Mouse (Mus musculus) CH12.LX (cell line): ENCODE measurements around the gene Klrk1. TPM values are rescaled to one million over a fixed set of nuclear protein-coding genes. Genes with fewer than 3 reads are reported as not detected.

Experiments
- DNase-seq: peaks from one replicate; pipeline ENCODE4 v3.0.0-alpha.2; 2013; ENCODE audit errors: extremely low read depth
- H3K27ac ChIP-seq: 2 replicates; pipeline ENCODE4 v1.5.1; 2012; ENCODE audit warnings: low read depth, mild to moderate bottlenecking, control low read depth, moderate library complexity; ENCODE audit not compliant: insufficient read depth
- H3K27me3 ChIP-seq: replicated peaks from 2 replicates; pipeline ENCODE3; 2012; ENCODE audit warnings: inconsistent platforms
- H3K36me3 ChIP-seq, 2 experiments: replicated peaks in 1 of 2; 2 replicates each; pipeline versions ENCODE3 to v1.6.1; 2012; ENCODE audit warnings: inconsistent platforms in 1 of 2, low read length in 1 of 2, mild to moderate bottlenecking in 1 of 2, mixed read lengths in 1 of 2, moderate library complexity in 1 of 2; ENCODE audit not compliant: control insufficient read depth in 1 of 2, insufficient read depth in 1 of 2
- H3K4me1 ChIP-seq, 2 experiments: 2 replicates each; pipeline ENCODE4 v1.6.1; 2012; ENCODE audit warnings: inconsistent platforms in 1 of 2, moderate library complexity in 1 of 2; ENCODE audit not compliant: insufficient read depth in 2 of 2, control insufficient read depth in 1 of 2
- H3K4me2 ChIP-seq: 2 replicates; pipeline ENCODE4 v1.6.1; 2012; ENCODE audit warnings: low read depth, mild to moderate bottlenecking, control low read depth; ENCODE audit not compliant: poor library complexity, insufficient read depth, severe bottlenecking
- H3K4me3 ChIP-seq, 3 experiments: fragments of 150-350 bp in 1 of 3; sonication (generic) in 1 of 3; replicated peaks in 1 of 3; 2 replicates each; pipeline versions ENCODE3 to v1.5.1; 2011 to 2012; ENCODE audit warnings: low read depth in 2 of 3, low read length in 2 of 3, mild to moderate bottlenecking in 2 of 3, moderate library complexity in 2 of 3, control low read depth in 1 of 3, improper control_type of control experiment in 1 of 3, inconsistent platforms in 1 of 3, mixed read lengths in 1 of 3; ENCODE audit not compliant: poor library complexity in 1 of 3
- H3K79me2 ChIP-seq: replicated peaks from 2 replicates; pipeline ENCODE4 v1.6.1; 2012; ENCODE audit warnings: mild to moderate bottlenecking, moderate library complexity; ENCODE audit not compliant: control insufficient read depth, poor library complexity, insufficient read depth, severe bottlenecking; ENCODE audit errors: extremely low read depth
- H3K9ac ChIP-seq: 2 replicates; pipeline ENCODE4 v1.6.1; 2012; ENCODE audit warnings: low read depth, mild to moderate bottlenecking, control low read depth, moderate library complexity; ENCODE audit not compliant: insufficient read depth
- H3K9me3 ChIP-seq: replicated peaks from 2 replicates; pipeline ENCODE3; 2012; ENCODE audit warnings: low read length, inconsistent platforms, mixed read lengths
- CHD1 ChIP-seq: IDR thresholded peaks from 2 replicates; pipeline ENCODE4 v1.6.1; 2012; ENCODE audit warnings: low read depth, low read length, improper control_type of control experiment, inconsistent platforms
- CHD2 ChIP-seq: IDR thresholded peaks from 2 replicates; pipeline ENCODE4 v1.6.1; 2011; ENCODE audit warnings: low read length, improper control_type of control experiment
- CTCF ChIP-seq, 2 experiments: IDR thresholded peaks in 1 of 2; conservative IDR thresholded peaks in 1 of 2; 2 replicates each; pipeline ENCODE4 v1.5.1; 2011 to 2012; ENCODE audit warnings: low read depth in 2 of 2, low read length in 2 of 2, improper control_type of control experiment in 1 of 2, inconsistent platforms in 1 of 2, mild to moderate bottlenecking in 1 of 2, moderate library complexity in 1 of 2
- ELF1 ChIP-seq: IDR thresholded peaks from 2 replicates; pipeline ENCODE4 v1.6.1; 2014; ENCODE audit warnings: low read depth, mild to moderate bottlenecking, inconsistent platforms, low read length, improper control_type of control experiment
- ETS1 ChIP-seq: conservative IDR thresholded peaks from 2 replicates; pipeline ENCODE4 v1.6.1; 2012; ENCODE audit warnings: low read depth, mild to moderate bottlenecking, inconsistent platforms, low read length, improper control_type of control experiment, moderate library complexity
- HCFC1 ChIP-seq: IDR thresholded peaks from 2 replicates; pipeline ENCODE4 v1.6.1; 2012; ENCODE audit warnings: low read depth, mild to moderate bottlenecking, inconsistent platforms, low read length, improper control_type of control experiment
- JUND ChIP-seq: conservative IDR thresholded peaks from 2 replicates; pipeline ENCODE4 v1.6.1; 2011; ENCODE audit warnings: low read depth, low read length, improper control_type of control experiment
- KAT2A ChIP-seq: IDR thresholded peaks from 2 replicates; pipeline ENCODE4 v1.6.1; 2012; ENCODE audit warnings: low read length, improper control_type of control experiment, inconsistent platforms; ENCODE audit not compliant: insufficient replicate concordance
- MAX ChIP-seq: IDR thresholded peaks from 2 replicates; pipeline ENCODE4 v1.6.1; 2011; ENCODE audit warnings: low read length, improper control_type of control experiment
- MEF2A ChIP-seq: IDR thresholded peaks from 2 replicates; pipeline ENCODE4 v1.6.1; 2014; ENCODE audit warnings: low read depth, mild to moderate bottlenecking, inconsistent platforms, low read length, improper control_type of control experiment, borderline replicate concordance
- MXI1 ChIP-seq: IDR thresholded peaks from 2 replicates; pipeline ENCODE4 v1.6.1; 2011; ENCODE audit warnings: mild to moderate bottlenecking, low read depth, low read length, improper control_type of control experiment
- MYC ChIP-seq: IDR thresholded peaks from 2 replicates; pipeline ENCODE4 v1.6.1; 2011; ENCODE audit warnings: low read depth, mild to moderate bottlenecking, improper control_type of control experiment, low read length
- POLR2AphosphoS2 ChIP-seq: IDR thresholded peaks from 2 replicates; pipeline ENCODE4 v1.6.1; 2011; ENCODE audit warnings: low read depth, low read length, improper control_type of control experiment
- SIN3A ChIP-seq: IDR thresholded peaks from 2 replicates; pipeline ENCODE4 v1.6.1; 2012; ENCODE audit warnings: low read length, improper control_type of control experiment, inconsistent platforms
- TBP ChIP-seq: conservative IDR thresholded peaks from 2 replicates; pipeline ENCODE4 v1.6.1; 2011; ENCODE audit warnings: low read depth, low read length, improper control_type of control experiment
- TCF12 ChIP-seq: IDR thresholded peaks from 2 replicates; pipeline ENCODE4 v1.6.1; 2014; ENCODE audit warnings: low read depth, mild to moderate bottlenecking, inconsistent platforms, low read length, improper control_type of control experiment
- UBTF ChIP-seq: IDR thresholded peaks from 2 replicates; pipeline ENCODE4 v1.6.1; 2012; ENCODE audit warnings: low read depth, mild to moderate bottlenecking, inconsistent platforms, low read length, improper control_type of control experiment, moderate library complexity
- USF2 ChIP-seq: conservative IDR thresholded peaks from 2 replicates; pipeline ENCODE4 v1.6.1; 2011; ENCODE audit warnings: low read depth, low read length, improper control_type of control experiment
- ZC3H11A ChIP-seq: IDR thresholded peaks from 2 replicates; pipeline ENCODE4 v1.6.1; 2012; ENCODE audit warnings: low read depth, mild to moderate bottlenecking, inconsistent platforms, low read length, improper control_type of control experiment
- dilution Hi-C: fragments of 300-500 bp; cut with MboI; formaldehyde crosslinking; loops from 2 replicates; pipeline ENCODE4 v1.14.3; 2020; ENCODE audit warnings: low sequenced_read_pairs; ENCODE audit not compliant: extremely low pct_unique_long_range_greater_than_20kb, extremely low pct_ligation_motif_present
- in situ Hi-C: fragments of 300-500 bp; cut with MboI; formaldehyde crosslinking; loops from 3 replicates; pipeline ENCODE4 v1.14.3; 2019; ENCODE audit warnings: low sequenced_read_pairs, low pct_ligation_motif_present, low pct_unique_long_range_greater_than_20kb, mixed read lengths
- polyA plus RNA-seq: library from polyadenylated mRNA; unstranded; fragments of >175 nt; gene quantifications from 2 replicates; pipeline ENCODE4 v1.2.1, GENCODE M21; 2012; ENCODE audit warnings: low read depth; ENCODE audit not compliant: insufficient read length
- total RNA-seq, 2 experiments: library from RNA; depleted of rRNA; stranded (reverse); fragments of 300-350 nt in 1 of 2; fragments of >200 nt in 1 of 2; gene quantifications; 2 replicates each; pipeline ENCODE4 v1.2.3; 2012 to 2014

Klrk1 gene
- total and polyA plus RNA-seq, 3 experiments: not detected

GRCm38 (mm10) chr6:129565257-129565656 lies 58.4 kb downstream of the Klrk1 start:
- Histone ChIP-seq H3K4me3 (no peak overlapping the region), H3K79me2 (no peaks in the 10 kb centered on the region; the same call in 1 of the 2 replicates), H3K9ac (no peak overlapping the region), H3K4me2 (no peak overlapping the region), H3K36me3 (no peaks in the 10 kb centered on the region), H3K9me3 (no peaks in the 10 kb centered on the region), H3K4me1 (peaks cover 2 to 20% of the 10 kb centered on the region in 2 experiments; a peak in 2 of 4 replicates), H3K27ac (no peak overlapping the region), H3K27me3 (no peaks in the 10 kb centered on the region)
- DNase-seq: no peak
- in situ Hi-C loops (no loop called here), dilution Hi-C loops (no loop called here)
- no peak for TF ChIP-seq MXI1
- TF ChIP-seq ETS1: no peak
- no peak for TF ChIP-seq POLR2AphosphoS2
- no peak for TF ChIP-seq MEF2A
- no peak for TF ChIP-seq SIN3A
- no peak for TF ChIP-seq CHD1
- TF ChIP-seq MAX: no peak
- no peak for TF ChIP-seq ELF1
- TF ChIP-seq USF2: no peak
- TF ChIP-seq CHD2: no peak
- TF ChIP-seq KAT2A: no peak
- no peak for TF ChIP-seq JUND
- TF ChIP-seq TCF12: no peak
- no peak for TF ChIP-seq TBP
- no peak for TF ChIP-seq MYC
- TF ChIP-seq CTCF (conservative IDR thresholded peaks at IDR 0.05 in 1 of 2, IDR thresholded peaks at IDR 0.05 in 1 of 2; ENCODE audit: low read depth in 2 of 2, low read length in 2 of 2): no peak
- no peak for TF ChIP-seq HCFC1
- no peak for TF ChIP-seq ZC3H11A
- no peak for TF ChIP-seq UBTF

Other genes starting within 250 kb of the Klrk1 start
- gene Clec12b, start 238.0 kb downstream of the Klrk1 start, total RNA-seq (2012; rRNA removed): not detected in 2 replicates
- gene Clec12b, start 238.0 kb downstream of the Klrk1 start, total RNA-seq (2014; rRNA removed): not detected in 2 replicates
- not detected in 2 replicates for gene Clec12b, start 238.0 kb downstream of the Klrk1 start, polyA plus RNA-seq
- gene Clec1b, start 226.6 kb downstream of the Klrk1 start, total RNA-seq (2012; rRNA removed): not detected in 2 replicates
- not detected in 2 replicates for gene Clec1b, start 226.6 kb downstream of the Klrk1 start, total RNA-seq (2014; rRNA removed)
- not detected in 2 replicates for gene Clec1b, start 226.6 kb downstream of the Klrk1 start, polyA plus RNA-seq
- not detected in 2 replicates for gene Clec9a, start 215.0 kb downstream of the Klrk1 start, total RNA-seq (2012; rRNA removed)
- not detected in 2 replicates for gene Clec9a, start 215.0 kb downstream of the Klrk1 start, total RNA-seq (2014; rRNA removed)
- not detected in 2 replicates for gene Clec9a, start 215.0 kb downstream of the Klrk1 start, polyA plus RNA-seq
- not detected in 2 replicates for gene Clec1a, start 171.9 kb downstream of the Klrk1 start, total RNA-seq (2012; rRNA removed)
- gene Clec1a, start 171.9 kb downstream of the Klrk1 start, total RNA-seq (2014; rRNA removed): not detected in 2 replicates
- gene Clec1a, start 171.9 kb downstream of the Klrk1 start, polyA plus RNA-seq: not detected in 2 replicates
- gene Olr1, start 116.7 kb downstream of the Klrk1 start, total RNA-seq (2012; rRNA removed): not detected in 2 replicates
- gene Olr1, start 116.7 kb downstream of the Klrk1 start, total RNA-seq (2014; rRNA removed): not detected in 2 replicates
- gene Olr1, start 116.7 kb downstream of the Klrk1 start, polyA plus RNA-seq: not detected in 2 replicates
- gene Tmem52b, start 111.3 kb downstream of the Klrk1 start, total RNA-seq (2012; rRNA removed): not detected in 2 replicates
- gene Tmem52b, start 111.3 kb downstream of the Klrk1 start, total RNA-seq (2014; rRNA removed): not detected in 2 replicates
- not detected in 2 replicates for gene Tmem52b, start 111.3 kb downstream of the Klrk1 start, polyA plus RNA-seq
- 43.9 and 46.3 TPM in 2 replicates for gene Gabarapl1, start 90.7 kb downstream of the Klrk1 start, total RNA-seq (2012; rRNA removed)
- 75.2 and 80.8 TPM in 2 replicates for gene Gabarapl1, start 90.7 kb downstream of the Klrk1 start, total RNA-seq (2014; rRNA removed)
- gene Gabarapl1, start 90.7 kb downstream of the Klrk1 start, polyA plus RNA-seq: 96.2 and 102 TPM in 2 replicates
- not detected in 2 replicates for gene Klre1, start 46.0 kb downstream of the Klrk1 start, total RNA-seq (2012; rRNA removed)
- not detected in 2 replicates for gene Klre1, start 46.0 kb downstream of the Klrk1 start, total RNA-seq (2014; rRNA removed)
- gene Klre1, start 46.0 kb downstream of the Klrk1 start, polyA plus RNA-seq: not detected in 2 replicates
- not detected in 2 replicates for gene Klrd1, start 32.1 kb downstream of the Klrk1 start, total RNA-seq (2012; rRNA removed)
- 0.49 TPM in 1 of 2 replicates, not detected in the other for gene Klrd1, start 32.1 kb downstream of the Klrk1 start, total RNA-seq (2014; rRNA removed)
- not detected in 2 replicates for gene Klrd1, start 32.1 kb downstream of the Klrk1 start, polyA plus RNA-seq
- not detected in 2 replicates for gene Klrc3, start 19.5 kb upstream of the Klrk1 start, total RNA-seq (2012; rRNA removed)
- not detected in 2 replicates for gene Klrc3, start 19.5 kb upstream of the Klrk1 start, total RNA-seq (2014; rRNA removed)
- gene Klrc3, start 19.5 kb upstream of the Klrk1 start, polyA plus RNA-seq: not detected in 2 replicates
- not detected in 2 replicates for gene Klrc2, start 36.8 kb upstream of the Klrk1 start, total RNA-seq (2012; rRNA removed)
- gene Klrc2, start 36.8 kb upstream of the Klrk1 start, total RNA-seq (2014; rRNA removed): not detected in 2 replicates
- gene Klrc2, start 36.8 kb upstream of the Klrk1 start, polyA plus RNA-seq: not detected in 2 replicates
- gene Klrc1, start 55.1 kb upstream of the Klrk1 start, total RNA-seq (2012; rRNA removed): not detected in 2 replicates
- not detected in 2 replicates for gene Klrc1, start 55.1 kb upstream of the Klrk1 start, total RNA-seq (2014; rRNA removed)
- not detected in 2 replicates for gene Klrc1, start 55.1 kb upstream of the Klrk1 start, polyA plus RNA-seq
- not detected in 2 replicates for gene Klri1, start 93.3 kb upstream of the Klrk1 start, total RNA-seq (2012; rRNA removed)
- gene Klri1, start 93.3 kb upstream of the Klrk1 start, total RNA-seq (2014; rRNA removed): not detected in 2 replicates
- not detected in 2 replicates for gene Klri1, start 93.3 kb upstream of the Klrk1 start, polyA plus RNA-seq
- gene Klri2, start 116.6 kb upstream of the Klrk1 start, total RNA-seq (2012; rRNA removed): not detected in 2 replicates
- gene Klri2, start 116.6 kb upstream of the Klrk1 start, total RNA-seq (2014; rRNA removed): not detected in 2 replicates
- gene Klri2, start 116.6 kb upstream of the Klrk1 start, polyA plus RNA-seq: not detected in 2 replicates
- not detected in 2 replicates for gene Gm156, start 160.4 kb upstream of the Klrk1 start, total RNA-seq (2012; rRNA removed)
- gene Gm156, start 160.4 kb upstream of the Klrk1 start, total RNA-seq (2014; rRNA removed): not detected in 2 replicates
- not detected in 2 replicates for gene Gm156, start 160.4 kb upstream of the Klrk1 start, polyA plus RNA-seq
- gene Gm17631, start 238.8 kb upstream of the Klrk1 start, total RNA-seq (2012; rRNA removed): not detected in 2 replicates
- gene Gm17631, start 238.8 kb upstream of the Klrk1 start, total RNA-seq (2014; rRNA removed): not detected in 2 replicates
- not detected in 2 replicates for gene Gm17631, start 238.8 kb upstream of the Klrk1 start, polyA plus RNA-seq